Mouse (Mus musculus): Measurements from ENCODE around the gene Capn8. TPM values are rescaled to one million over a fixed set of nuclear protein-coding genes. Genes with fewer than 3 reads are reported as not detected.

Gene Capn8
- total RNA-seq, 2 experiments from 2014 or later, result not detected

DNA sequence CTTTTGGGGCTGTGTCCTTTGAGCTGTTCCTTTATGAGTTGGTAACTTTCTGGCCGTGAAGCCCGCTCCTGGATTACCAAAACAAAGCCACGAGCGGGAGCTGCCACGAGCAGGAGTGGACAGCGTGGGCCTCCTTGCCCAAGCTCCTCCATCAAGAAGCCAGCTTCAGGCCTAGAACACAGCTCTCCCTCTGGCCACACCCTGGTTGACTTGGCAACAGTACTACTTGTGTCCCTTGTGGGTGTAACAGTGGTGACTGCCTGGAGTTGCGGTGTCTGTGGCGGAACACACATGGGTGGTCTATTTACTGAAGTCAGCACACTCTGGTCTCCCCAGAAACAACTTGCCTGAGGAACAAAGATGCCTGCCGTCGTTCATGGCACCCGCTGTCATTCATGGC is 104.9 kb downstream of the Capn8 start:
- peak in 1 of 2 experiments; percentile 23 for DNase-seq
- intact Hi-C loops (cut with DNase I), result no loop called here

DNA sequence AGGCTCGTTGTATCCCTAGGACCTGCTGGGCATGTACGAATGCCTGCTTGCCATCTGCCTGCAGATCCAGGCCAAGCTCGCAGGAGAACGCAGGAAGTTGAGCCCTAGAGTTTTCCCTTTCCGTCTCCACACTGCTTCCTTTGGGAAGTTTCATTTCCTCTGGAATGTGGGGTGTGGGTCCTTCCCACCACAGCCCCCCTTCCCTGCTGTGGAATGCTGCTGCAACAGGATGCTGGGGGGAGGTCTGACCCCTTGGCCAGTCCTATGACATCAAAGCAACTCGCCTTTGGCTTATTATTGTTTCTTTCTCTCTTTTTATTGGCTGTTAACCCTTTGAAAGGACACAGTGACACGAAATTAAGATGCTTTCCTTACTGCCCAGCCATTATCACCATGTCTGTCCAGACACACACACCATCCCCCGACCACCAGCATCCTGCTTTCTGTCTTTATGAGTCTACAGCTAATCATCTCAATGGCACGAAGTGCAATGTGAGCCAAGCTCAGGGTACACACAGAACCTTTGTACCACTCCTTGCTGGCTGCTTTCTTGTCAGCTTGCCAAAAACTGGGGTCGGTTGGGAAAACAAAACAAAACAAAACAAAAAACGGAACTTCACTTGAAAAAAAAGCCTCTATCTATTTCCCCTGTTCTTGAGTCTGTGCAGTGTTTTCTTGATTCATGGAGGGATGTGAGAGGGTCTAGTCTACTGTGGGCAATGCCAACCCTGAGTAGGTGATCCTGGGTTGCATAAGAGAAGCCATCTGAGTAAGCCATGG is 105.9 kb downstream of the Capn8 start:
- DNase-seq, result peak; percentile 30 to 31
- intact Hi-C loops (cut with DNase I), result no loop called here

DNA sequence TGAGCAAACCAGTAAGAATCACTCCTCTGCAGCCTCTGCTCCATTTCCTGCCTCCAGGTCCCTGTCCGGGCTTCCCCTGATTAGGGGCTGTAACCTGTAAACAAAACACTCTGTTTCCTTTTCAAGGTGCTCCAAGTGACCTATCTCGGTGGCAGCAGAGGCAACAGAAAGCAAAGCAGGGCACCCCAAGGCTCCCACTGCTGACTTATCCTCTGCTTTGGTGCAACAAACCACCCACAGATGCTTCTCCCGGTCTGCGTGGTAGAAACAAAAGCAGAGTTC is 106.5 kb downstream of the Capn8 start:
- peak in 1 of 2 experiments; percentile 15 for DNase-seq
- intact Hi-C loops (cut with DNase I), result no loop called here

DNA sequence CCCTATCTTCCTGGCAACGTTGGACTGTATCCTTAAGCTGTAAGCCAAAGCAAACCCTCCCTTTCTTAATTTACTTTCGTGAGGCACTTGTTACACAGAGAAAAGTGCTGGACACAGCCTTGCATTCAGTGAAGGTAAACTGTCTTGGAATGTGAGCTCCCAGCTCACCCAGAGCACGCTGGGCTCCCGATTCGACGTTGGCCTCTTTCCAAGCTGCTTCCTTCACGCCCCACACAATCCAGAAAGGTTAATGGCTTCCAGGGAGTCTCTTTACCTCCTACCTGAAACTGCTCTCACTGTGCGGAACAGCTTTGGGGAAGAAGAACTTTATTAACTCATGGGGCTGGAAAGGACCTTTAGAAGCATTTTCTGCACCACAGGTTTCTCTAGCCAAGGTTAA is 110.5 kb downstream of the Capn8 start:
- intact Hi-C loops (cut with DNase I), result no loop called here
- no peak for DNase-seq

DNA sequence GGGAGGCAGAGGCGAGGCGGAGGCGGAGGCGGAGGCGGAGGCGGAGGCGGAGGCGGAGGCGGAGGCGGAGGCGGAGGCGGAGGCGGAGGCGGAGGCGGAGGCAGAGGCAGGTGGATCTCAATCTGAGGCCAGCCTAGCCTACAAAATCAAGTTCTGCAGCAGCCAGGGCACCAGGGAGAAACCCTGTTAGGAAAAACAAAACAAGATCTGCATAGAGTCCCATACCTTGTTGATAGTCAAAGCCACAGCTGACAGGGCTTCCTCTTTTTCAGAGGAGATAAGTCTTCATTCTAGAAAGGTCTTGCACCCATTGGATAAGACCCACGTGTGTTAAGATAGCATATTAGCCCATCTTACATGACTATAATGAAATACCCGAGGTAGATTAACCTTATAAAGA is 113.3 kb downstream of the Capn8 start:
- DNase-seq, result no peak
- intact Hi-C loops (cut with DNase I), result no loop called here

DNA sequence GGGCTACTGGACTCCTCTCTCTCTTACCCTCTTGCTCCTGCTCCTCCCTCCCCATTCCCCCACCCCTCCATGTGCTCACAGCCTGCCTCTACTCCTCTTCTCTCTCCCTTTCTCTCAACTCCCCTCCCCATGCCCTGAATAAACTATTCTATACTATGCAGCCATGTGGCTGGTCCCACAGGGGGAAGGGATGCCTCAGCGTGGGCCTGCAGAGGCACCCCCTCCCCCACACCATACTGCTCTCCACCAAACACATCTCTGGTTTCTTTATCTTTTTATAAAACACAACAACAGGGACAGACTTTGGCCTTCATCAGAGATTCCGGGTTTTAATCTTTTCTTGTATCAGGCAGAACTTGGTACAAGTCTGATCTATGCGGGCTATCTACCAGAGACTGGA is 114.4 kb downstream of the Capn8 start:
- intact Hi-C loops (cut with DNase I), result no loop called here
- no peak for DNase-seq

DNA sequence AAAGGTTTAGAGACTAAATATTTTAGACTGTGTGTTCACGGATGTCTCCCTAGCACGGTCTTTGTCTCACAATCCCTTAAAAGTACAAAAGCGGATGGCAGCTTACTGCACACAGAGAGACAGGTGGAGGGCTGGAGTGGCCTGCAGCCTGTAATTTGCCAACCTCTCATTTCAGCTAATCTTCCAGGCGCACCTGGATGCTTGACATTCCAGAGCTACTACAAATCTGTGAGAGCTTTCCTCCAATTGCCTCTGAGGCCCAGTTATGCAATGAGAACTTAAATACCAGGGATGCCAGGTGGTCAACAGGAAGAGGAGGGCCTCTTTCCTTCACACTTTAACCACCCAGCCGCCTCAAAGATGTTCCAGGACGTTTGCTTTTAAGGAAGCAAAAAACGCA is 114.8 kb downstream of the Capn8 start:
- intact Hi-C loops (cut with DNase I), result no loop called here
- DNase-seq, result no peak

Other genes starting within 250 kb of the Capn8 start
- 10 to 100 TPM; 23.5 to 26.1 TPM for gene Fbxo28, start 223.4 kb upstream of the Capn8 start, total RNA-seq (2021)
- 10 to 100 TPM; 17.2 to 20.3 TPM for gene Trp53bp2, start 155.8 kb upstream of the Capn8 start, total RNA-seq (2021)
- 10 to 100 TPM; 87.8 to 91.2 TPM for gene Capn2, start 47.4 kb upstream of the Capn8 start, total RNA-seq (2021)
- not detected for gene Ccdc185, start 184.2 kb downstream of the Capn8 start, total RNA-seq (2021)
- gene Susd4, start 198.9 kb downstream of the Capn8 start, total RNA-seq (2021), result under 1 TPM; 0.93 to 0.97 TPM